Mouse (Mus musculus) activated CD4-positive, CD25-positive, alpha-beta regulatory T cell, adult 4 months (primary cell): ENCODE results near the gene Las1l. TPM values are rescaled to one million over a fixed set of nuclear protein-coding genes. Genes with fewer than 3 reads are reported as not detected.

Source experiments
- ATAC-seq: one replicate; pipeline ENCODE4 v1.8.0; 2017
- polyA plus RNA-seq, 2 experiments: library from polyadenylated mRNA; unstranded; fragments of 100-300 nt; shearing (Covaris generic); gene quantifications; one replicate each; pipeline ENCODE4 v1.2.1; 2017

The Las1l gene
- 10 to 100 TPM; 47.5 to 50.1 TPM for polyA plus RNA-seq

DNA sequence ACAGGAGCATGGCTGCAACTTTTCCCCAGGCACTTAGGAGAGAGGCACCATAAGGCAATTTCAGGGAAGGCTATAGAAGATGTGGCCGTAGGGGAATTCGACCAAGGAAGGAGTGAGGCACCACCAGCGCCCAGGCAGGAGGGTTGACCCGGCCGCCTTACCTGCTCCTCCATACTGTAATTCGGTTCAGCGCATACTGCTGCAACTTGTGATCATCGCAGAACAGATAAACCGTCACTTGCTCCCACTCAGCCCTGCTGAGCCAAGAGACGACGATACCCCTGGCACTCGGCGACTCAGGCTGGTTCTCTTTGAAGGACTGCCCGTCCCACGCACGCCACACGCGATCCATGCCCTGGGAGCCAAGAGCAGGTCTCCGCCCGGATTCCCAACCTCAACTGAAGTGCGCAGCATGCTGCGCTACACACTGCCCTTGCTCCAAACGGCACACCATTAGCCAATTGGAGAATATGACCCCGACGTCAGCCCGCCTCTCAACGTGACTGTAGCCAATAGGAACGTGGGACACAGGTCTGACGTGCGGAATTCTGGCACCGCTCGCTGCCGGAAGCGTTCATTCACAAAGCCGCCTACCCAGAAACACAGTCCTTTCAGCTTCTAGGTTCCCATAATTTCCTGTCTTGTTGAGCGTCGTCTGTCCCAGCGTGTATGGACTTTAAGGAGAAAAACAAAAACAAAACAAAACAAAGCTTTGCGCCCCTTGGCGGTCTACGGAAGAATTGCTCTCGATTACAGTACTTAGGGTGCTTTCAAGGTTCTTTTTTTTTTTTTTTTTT, at the start of gene Las1l:
Gene Las1l (minus strand): TSS at position 466 of the 797 bp plus-strand sequence.
- peak; percentile 99 for ATAC-seq

DNA sequence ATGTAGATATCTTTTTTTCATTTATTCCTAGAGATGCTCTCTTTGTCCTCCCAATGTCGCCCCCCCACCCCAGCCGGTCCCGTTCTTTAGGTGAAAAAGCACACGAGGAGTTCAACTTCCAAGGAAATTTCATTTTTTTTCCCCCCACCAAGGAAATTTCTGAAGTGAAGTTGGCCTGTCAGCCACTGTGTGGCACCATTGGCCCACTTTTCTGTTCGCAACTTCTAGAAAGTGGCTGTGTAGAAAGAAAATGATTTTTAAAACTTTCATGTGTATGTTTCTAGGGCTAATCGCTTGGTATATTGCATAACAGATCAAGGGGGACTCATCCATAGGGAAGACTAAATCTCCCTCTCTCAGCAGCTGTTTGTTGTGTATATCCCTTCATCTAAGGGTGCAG, 49.6 kb upstream of the Las1l start:
- ATAC-seq = no peak

DNA sequence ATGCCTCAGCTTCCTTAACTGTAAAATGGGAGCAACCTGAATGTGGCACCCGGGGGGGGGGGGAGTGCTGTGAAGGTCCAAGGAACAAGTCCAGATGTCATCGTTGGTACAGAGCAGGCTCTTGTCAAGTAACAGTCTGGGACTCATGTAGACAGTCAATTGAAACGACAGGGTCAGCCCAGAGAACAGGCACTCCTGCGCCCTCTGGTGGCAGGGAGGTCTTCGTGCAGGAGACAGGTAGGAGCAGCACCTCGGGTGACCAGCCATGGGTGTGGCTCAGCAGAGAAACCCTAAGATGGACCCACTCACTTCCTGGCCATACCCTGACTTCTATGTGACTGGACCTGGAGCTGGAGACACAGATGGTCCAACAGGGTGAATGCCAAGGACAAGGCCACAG, 42.8 kb upstream of the Las1l start:
- ATAC-seq = no peak

DNA sequence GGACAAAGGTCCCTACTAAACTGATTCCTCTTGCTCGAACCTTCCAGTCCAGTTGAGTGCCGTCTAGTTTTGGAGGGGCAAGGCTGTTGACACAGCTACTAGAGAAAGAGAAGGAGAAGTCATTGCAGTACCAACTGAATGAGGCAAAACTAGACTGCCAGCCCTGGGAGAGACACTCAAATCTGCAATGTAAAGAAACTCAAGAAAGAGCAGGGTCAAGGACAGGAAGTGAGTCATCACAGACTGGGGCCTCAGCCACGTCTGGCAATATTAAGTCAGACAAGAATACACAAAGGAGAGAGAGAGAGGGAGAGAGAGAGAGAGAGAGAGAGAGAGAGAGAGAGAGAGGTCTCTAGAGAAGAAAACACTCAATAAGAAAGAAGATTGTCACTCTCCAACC, 36.4 kb upstream of the Las1l start:
- no peak for ATAC-seq

DNA sequence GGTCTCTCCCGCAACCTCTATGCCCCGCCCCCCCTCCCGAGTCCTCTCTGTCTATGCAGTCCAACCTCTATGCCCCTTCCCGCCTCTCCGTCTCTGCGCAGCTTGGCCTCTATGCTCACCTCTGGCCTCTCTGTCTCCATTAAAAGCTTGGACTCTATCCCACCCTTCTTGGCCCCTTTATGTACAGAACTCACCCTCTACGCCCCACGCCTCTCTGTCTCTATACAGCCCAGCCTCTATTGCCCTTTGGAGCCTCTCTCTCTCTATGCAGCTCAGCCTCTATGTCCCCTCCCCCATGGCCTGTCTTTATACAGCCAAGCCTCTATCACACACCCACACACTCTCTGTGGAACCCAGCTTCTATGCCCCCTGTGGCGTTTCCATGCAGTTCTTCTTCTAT, 13.2 kb upstream of the Las1l start:
- no peak for ATAC-seq

DNA sequence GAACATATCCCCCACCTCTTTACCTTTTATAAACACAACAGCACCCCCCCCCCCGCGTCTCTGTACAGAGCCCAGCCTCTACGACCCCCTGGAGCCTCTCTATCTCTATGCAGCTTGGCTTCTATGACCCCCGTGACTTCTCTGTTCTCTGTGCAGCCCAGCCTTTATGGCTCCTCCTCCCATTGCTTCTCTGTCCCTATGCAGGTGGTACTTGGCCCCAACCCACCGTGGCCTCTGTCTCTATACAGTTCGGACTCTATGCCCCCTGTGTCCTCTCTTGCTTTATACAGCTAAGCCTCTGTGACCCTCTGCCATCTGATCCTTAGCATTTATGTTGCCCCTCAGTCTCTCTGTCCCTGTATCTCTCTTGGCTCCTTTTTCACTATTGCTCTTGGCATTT, 12.4 kb upstream of the Las1l start:
- ATAC-seq = no peak

DNA sequence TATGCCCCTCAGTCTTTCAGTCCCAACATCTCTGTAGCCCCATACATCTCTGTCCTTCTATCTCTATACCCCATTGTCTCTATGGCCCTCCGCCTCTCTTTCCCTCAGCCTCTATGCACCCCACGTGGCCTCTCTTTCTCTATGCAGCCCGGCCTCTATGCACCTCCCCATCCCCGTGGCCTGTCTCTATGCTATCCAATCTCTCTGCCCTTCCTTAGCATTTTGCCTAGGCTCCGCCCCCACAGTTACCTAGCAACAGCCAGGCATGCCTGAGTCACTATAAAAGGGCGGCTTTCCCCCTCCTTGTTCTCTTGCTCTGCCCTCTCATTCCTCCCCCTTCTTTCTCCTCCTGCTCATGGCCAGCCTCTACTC, 11.8 kb upstream of the Las1l start:
- peak; percentile 91 for ATAC-seq

DNA sequence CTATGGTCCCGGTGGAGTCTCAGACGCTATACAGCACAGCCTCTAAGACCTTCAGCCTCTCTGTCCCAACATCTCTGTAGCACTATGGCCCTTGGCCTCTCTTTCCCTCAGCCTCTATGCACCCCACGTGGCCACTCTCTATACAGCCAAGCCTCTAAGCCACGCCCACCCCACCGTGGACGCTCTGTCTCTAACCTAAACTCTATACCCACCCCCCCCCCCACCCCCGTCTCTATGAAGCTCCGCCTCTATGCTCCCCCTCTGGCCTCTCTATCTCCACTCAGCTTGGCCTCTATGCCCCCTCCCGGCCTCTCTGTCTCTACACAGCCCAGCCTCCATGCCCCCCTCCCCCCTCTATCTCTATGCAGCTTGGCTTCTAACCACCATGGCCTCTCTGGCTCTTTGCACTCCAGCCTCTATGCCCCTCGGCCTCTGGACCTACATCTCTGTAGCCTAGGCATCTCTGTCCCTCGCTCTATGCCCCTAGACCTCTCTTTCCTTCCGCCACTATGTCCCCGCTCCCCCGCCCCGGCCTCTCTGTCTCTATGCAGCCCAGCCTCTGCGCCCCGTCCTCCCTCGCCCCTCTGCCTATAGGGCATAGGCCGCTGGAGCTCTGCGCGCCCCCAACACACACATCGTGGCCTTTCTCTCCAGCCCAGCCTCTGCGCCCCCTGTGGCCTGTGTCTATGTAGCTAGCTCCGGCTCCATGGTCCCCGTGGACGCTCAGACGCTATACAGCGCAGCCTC, 11.3 kb upstream of the Las1l start:
- peak; percentile 60 for ATAC-seq

DNA sequence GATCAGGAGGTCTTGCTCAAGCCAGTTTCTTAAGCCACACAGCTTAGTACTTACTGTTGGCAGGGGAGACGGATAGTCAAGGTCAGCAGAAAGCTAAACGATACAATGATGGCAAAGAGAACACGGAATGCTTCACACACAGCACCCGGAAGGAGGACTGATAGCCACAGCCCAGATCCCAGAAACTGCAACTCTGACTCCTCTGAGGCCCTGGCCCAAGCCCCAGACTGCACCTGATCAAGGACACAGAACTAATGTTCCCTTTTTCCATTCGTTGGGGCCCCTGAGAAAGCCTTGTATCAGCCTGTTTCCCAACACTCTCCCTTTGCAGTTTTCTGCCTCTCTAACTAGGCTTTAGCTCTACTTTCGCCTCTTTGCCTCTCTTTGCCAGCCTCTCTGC, 8.3 kb upstream of the Las1l start:
- no peak for ATAC-seq

DNA sequence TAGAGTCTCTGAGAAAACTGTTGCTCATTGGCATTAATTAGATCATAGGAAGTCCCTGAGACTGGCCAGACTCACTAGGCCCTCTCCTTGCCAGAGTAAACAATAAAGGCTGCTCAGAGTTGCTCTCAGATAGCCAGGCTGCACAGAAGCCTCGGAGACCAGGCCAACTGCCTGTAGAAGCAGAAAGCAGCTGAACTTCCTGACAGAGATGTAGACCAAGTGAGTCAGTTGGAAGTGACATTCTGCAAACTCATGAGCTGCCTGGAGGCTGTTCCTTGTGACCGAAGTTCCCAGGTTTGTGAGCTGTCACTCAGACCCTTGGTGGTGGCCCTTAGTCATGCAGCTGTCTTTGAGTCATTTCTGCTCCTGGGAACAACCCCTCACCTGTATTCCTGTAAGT, 6.6 kb upstream of the Las1l start:
- no peak for ATAC-seq

DNA sequence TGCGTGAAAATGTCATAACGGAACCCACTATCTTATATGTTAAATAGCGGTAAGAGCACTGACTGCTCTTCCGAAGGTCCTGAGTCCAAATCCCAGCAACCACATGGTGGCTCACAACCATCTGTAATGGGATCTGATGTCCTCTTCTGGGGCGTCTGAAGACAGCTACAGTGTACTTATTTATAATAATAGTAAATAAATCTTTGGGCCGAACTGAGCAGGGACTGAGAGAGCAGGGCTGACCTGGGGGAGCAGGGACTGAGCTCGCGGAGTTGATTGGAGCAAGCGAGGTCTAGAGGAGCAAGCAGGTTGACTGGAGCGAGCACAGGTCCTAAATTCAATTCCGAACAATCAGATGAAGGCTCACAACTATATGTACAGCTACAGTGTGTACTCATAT, 699 bp upstream of the Las1l start:
- ATAC-seq = peak; percentile 16

DNA sequence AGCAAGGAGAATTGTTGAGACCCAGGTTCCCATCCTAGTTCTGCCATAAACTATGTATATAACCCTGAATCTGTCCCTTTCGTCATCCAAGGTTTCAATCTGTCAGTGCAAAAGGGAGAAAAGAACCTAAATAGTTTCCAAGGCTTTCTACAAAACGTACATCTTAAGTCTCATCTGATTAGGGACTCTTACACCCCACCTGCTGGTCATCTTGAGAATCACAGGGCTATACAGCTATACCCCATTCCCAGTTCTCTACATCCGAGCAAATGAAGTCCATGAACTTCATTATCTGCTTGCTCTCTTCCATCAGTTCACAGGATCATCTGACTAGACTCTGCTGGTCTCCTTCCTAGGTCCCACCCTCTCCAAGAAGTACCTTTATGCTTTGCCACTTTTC, 6.0 kb downstream of the Las1l start:
- no peak for ATAC-seq

DNA sequence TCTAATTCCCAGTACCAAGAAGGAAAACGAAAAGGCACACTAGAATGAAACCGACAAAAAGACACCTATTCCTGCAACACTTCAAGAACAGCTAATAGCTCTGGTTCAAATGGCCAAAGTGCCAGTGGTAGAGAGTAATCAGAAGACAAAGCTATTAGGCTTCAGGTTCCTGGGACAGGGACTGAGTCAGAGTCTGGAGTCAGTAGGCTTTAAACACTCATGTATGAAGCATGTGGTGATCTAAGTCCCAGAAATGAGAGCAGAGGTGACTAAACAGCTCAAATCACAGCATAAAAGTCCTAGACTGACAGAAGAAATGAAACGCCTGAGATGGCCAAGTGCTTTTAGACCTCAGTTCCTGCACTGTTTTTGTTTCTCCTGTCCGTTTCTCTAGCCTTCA, 8.6 kb downstream of the Las1l start:
- ATAC-seq = no peak

DNA sequence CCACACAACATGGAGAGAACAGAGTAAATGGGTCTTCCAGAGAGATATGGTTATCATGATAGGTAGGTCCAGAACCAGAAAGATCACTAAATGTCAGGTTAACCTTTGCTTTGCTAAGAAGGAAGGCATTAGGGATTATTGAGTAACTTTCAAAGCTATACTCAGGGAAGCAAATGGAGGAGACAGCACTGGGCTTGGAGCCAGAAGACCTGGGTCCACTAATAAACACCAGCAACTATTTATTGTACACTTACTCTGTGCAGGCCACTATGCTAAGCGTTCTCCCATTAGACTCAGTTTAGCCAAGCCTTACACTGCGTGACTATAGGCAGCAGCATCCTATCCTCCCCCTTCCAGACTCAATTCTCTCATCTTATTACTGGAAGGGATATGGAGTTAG, 11.3 kb downstream of the Las1l start:
- ATAC-seq = no peak

DNA sequence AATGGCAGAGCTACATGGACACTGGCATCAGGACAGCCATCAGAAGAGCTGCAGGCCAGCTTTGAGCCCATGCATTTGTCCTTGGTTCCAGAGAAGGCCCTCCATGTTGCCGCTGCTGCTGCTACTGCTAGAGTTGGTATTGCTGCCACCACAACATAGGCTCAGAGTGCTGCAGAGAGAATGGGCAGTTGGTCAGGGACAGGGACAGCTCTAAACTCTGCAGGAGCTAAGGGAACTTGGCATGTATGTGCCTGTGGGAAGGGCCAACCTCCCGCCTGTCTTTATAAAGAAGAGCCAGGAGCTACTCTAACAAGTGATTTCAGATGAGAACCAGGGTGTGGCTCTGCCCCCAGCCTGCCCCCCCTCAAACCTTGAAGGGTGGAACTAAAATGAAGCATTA, 21.3 kb downstream of the Las1l start:
- ATAC-seq = no peak

DNA sequence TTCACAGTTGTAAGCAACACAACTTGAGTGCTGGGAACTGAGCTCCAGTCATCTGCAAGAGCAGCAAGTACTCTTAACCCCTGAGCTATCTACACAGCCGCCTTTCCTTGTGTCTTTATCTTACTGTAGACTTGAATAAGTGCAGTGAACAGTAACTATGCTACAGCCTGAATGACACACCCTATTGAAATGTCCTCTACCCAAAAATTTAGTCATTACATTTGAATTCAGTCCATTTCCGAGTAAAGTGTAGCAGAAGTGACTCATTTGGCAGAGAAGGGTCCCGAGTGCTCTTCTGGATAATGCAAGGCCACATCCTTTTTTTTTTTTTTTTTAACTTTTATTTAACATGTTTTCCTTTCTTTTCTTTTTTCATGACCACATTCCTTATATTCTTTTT, 54.0 kb downstream of the Las1l start:
- ATAC-seq = no peak

Other genes with a start within 250 kb of the Las1l start
- 1 to 10 TPM in 1 of 2 experiments, under 1 TPM in 1; 0.69 to 1.2 TPM for gene Zc3h12b, start 245.3 kb downstream of the Las1l start, polyA plus RNA-seq
- 100 to 1,000 TPM; 744 to 801 TPM for gene Msn, start 139.1 kb upstream of the Las1l start, polyA plus RNA-seq